Mouse (Mus musculus) lung, postnatal 10 days (tissue): Measurements from ENCODE around the gene Ctrc.
A peak's percentile ranks its signal among the peaks of the same experiment; 100 is the strongest.

Experiments
- DNase-seq: peaks from one replicate; pipeline ENCODE4 v3.0.0; 2021

The Ctrc gene

DNA sequence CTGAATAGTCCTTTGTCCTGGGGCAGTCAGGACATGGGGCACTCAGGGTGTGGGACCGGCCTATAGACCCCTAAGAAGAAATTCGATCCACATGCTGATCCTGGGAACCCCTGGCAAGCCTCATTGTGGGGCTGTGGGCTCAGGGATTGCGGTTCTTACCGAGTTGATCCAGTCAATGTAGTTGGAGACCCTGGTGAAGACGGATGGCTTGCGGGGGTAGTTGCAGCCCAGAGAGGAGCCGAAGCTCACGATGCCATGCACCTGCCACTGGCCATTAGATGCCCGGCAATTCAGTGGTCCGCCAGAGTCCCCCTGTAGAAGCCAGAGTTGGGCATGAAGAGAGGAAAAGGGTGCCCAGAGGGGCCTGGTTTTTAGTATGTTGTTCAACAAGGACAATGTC is 28.5 kb downstream of the Ctrc start:
- DNase-seq: no peak

DNA sequence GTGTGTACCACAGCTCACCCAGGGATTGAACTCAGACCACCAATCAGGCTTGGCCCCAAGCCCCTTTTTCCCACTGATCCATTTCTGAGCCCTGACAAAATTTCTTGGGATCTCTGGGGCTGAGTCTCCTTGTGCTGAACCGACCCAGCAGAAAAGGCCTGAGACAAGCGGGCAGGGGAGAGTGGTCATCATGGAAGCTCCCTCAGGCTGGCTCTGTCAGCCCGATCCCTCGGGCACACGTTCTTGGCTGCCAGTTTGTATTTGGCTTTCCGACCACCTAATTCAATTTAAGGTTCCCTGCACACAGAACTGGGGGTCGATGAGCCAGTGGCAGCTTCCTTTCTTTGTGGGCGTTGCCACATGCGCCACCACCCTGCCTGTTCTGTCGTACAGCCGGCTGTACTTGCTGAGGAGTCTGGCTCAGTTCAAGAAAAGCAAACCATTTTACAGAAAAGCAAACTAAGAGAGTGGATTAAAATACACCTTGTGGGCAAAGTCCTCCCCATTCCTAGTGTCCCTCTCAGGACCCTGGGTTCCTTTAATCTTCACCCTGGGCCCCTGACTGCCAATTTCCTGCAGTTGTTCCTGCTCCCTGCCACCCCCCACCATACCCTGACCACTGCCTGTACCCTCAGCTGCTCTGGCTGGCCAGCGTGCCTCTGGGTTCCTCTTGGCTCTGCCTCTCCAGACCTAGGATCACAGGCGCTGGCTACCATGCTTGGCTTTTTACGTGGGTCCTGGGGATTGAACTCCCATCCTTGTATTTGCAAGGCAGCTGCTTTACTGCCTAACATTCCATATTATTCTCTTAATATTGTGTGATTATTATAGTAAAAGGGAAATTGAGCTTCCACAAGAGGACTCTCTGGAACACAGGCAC is 29.1 kb downstream of the Ctrc start:
- no peak for DNase-seq

DNA sequence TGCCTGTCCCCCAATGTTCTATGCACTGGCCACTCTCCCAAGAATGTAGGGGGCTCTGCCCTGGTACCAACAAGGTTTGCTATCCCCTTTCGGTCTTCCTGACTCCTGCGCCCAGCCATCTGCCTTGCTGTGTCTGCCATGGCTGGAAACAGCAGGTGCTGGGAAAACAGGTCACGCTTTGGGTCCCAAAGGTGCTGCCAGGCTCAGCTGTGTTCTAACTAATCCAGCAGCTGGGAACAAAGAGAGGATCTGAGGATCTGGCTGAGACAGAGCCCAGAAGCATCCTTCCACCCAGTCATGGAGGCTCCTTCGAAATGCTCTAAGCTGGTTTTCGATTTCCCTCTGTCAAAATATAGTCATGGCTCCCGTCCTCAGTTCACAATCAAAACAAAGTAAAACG is 29.9 kb downstream of the Ctrc start:
- DNase-seq: no peak

DNA sequence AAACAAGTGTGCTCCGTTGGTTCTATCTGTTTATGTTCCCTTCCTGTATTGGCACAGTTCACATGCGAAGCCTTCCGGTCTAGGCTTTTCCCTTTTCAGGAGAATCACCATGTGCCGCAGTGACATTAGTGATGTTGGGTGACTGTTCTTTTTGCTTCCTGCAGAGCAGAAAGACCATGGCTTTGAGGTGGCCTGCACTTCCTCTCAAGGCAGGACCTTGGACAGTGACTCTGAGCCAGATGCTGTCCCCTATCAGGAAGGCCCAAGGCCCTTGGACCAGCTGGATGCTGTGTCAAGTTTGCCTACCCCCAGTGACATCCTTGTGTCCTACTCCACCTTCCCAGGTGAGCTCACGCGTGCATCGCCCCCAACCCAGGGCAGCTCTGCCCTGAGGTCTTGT is 34.8 kb downstream of the Ctrc start:
- DNase-seq: no peak

DNA sequence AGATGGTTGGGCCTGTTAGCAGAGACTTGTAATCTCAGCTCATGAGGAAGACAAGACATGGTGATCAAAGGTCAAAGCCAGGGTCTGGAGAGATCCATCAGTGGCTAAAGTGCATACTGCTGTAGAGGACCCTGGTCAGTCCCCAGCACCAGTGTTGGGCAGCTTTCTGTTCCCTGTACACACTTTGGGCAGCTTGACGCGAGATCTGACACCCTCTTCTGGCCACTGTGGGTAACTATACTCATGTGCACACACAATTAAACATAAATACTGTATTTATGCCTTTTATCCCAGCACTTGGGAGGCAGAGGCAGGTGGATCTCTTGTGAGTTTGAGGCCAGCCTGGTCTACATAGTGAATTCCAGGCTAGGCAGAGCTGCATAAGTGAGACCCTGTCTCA is 35.2 kb downstream of the Ctrc start:
- no peak for DNase-seq

DNA sequence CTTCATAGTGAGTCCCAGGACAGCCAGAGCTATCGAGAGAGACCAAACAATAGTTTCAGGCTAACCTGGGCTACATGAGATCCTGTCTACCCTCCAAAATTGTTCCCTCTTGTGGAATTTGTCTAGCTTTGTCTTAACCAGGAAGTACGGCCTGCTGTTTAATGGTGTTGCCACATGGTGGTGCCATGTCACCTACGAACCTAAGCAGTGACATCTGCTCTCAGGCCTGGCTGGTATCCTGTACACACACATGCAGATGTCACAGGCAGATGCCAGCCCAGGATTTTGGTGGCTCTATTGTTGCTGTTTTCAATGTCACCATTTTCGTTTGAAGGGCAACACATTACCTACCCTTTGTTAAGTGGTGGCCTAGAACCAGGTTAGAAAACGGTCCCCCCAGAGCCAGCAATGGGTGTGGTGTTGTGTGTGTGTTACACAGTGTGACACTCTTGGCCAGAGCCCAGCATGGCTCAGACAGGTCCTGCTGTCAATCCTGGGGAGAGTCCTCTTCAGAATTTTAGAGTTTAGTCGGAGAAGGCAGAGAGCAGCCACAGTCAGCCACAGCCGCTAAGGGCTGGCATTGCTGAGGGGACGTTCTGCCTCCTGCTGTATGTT is 36.2 kb downstream of the Ctrc start:
- peak; percentile 29 for DNase-seq

DNA sequence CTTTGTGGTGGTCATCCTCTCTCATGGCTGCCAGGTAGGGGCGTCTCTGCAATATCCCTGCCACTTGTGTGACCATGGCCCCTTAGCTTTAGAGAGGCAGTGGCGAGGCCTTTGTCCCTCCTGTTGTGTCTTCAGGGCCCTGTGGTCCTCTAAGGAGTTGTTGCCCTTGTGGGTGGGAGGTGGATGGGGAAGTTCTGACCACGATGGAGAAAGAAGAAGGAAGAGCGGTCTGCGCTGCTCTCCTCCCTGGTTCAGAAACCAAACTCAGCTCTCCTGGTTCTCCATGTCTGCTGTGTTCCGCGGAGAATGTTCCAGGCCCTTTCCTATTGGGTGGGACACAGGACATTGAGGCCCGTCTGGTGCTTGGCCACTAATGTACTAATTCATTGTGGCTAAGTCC is 40.3 kb downstream of the Ctrc start:
- no peak for DNase-seq

DNA sequence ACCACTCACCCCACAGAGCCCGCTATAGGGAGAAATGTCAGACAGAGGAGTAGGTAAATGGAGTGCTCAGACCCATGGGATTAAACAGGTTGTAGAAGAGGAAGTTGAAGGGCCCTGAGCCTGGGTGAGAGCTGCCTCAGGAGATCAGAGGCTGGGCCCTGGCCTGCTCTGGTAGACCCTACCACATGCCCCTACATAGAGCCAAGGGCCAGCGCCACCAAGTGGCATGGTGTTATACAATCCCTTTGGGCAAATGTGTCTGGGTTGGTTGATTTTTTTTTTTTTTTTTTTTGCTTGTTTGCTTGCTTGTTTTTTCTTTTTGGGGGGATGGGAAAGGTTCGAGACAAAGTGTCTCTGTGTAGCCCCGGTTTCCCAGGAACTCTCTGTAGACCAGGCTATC is 42.1 kb downstream of the Ctrc start:
- DNase-seq: no peak

DNA sequence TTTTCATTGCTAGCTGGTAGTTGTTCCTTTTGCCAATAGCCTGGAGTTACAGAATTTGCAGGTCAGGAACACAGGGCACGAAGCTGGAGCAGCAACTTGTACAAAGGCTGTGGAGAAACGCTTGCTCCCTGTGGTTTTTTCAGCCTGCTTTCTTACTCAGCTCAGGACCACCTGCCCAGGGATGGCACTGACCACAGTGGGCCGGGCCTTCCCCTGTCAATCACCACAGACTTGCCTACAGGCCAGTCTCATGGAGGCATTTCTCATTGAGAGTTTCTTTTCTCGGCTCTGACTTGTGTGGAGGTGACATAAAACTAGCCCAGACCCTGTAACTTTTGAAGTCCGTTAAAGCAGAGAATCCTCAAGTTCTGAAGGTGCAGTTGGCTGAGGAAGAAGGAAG is 48.6 kb downstream of the Ctrc start:
- no peak for DNase-seq

DNA sequence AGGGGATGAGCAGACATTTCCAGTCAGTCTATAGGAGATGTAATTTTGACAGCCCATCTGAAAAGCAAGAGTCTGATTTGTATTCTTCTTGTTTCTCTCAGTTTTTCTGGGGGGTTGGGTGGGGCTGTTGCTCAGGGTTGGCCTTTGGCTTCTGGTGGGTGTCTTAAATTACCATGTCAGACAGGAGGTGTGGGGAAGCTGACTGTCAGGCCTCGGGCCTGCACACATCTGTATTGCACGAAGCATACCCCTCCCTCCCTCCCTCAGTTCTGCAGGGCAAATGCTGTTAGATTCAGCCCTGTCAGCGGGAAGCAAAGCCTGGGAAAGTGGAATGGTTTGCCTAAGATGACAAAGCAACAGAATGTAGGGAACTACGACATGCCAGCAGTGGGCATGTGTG is 49.2 kb downstream of the Ctrc start:
- DNase-seq: no peak

DNA sequence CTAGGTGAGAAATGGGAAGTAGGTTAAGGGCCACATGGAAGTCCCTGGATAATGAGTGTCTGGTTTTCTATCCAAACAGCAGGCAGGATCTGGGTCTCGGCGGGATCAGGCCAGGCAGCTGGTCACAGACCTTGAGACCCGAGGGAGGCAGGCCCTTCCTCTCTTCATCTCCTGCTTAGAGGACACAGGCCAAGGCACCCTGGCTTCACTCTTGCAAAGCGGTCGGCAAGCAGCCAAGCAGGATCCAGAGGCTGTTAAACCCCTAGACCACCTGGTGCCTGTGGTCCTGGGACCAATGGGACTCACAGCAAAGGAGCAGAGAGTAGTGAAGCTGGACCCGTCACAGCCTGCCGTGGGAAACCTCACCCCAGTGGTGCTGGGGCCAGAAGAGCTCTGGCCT is 49.8 kb downstream of the Ctrc start:
- DNase-seq: no peak

DNA sequence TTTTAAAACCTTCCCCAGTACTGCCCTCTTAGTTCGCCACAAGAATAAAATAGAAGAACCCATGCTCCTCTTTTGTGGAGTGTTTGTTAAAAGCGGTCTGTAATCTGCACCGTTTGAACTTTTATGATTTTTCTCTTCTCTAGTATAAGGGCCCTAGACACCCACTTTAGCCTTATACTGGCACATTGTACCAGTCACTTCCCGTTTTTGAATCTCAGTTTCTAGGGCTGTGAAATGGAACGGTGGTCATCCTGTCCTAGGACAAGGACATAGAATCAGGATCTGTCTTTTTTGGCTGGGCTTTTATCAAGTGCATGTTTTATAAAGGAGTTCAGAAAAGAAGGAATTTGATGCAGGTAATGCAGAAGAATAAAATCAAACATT is 52.0 kb downstream of the Ctrc start:
- DNase-seq: no peak

DNA sequence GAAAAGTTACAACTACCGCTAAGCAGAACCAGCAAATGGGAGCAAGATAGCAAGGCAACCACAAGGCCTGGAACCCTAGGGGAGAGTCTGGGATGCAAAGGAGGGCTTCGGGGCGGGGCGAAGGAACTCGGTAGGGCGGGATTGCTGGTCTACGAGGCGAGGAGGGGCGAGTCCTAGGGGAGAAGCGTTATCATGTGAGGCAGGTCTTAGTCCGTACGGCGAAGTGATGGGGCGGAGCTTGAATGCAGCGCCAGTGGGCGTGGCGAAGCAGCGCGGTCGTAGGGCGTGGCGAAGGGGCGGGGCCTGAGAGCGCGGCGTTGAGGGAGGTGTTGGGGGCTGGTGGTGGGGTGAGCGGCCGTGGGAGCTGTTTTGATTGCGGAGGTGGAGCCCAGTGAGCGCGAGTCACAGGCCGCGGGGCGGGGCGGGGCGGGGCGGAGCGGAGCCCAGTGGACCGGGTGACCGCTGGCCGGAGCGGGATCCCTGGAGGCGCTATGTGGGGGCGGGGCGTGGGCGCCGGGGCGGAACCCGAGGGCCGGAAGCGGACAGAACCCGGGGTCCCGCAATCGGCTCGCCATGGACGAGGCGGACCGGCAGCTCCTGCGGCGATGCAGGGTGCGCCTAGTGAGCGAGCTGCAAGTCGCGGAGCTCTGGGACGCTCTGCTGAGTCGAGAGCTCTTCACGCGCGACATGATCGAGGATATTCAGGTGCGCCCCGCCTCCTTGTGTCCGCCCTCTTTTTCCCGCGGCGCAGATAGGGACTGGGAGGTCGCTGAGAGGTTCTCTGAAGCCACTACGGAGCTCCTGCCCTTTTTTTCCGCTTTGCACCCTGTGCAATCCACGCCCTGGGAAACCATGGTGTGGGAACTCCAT is 52.6 kb downstream of the Ctrc start, which contains the start of gene Casp9:
Casp9 (plus strand) TSS at position 331 of the 870 bp plus-strand sequence.
- peak; percentile 98 for DNase-seq

DNA sequence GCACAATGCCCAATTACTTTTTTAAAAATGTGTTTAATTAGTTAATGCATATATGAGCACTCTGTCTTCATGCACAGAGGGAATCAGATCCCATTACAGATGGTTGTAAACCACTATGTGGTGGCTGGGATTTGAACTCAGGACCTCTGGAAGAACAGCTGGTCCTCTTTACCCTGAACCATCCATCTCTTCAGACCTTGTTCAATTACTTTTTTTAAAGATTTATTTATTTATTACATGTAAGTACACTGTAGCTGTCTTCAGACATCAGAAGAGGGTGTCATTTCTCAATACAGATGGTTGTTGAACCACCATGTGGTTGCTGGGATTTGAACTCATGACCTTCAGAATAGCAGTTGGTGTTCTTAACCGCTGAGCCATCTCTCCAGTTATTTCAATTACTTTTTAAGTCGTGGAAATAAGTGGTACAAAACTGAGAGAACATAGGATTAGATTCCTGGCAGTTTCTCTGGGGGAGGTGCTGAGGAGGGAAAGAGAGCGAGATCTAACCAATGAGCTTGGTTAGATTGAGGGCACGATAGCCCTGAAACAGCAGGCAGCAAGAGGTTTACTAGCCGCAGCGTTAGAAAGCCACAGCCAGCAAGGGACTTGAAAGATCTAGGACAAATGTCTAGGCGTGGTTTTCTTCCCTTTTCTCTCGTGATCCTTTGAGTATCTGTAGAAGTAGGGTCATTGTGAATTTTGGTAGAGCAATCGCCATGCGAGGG is 53.4 kb downstream of the Ctrc start:
- no peak for DNase-seq

DNA sequence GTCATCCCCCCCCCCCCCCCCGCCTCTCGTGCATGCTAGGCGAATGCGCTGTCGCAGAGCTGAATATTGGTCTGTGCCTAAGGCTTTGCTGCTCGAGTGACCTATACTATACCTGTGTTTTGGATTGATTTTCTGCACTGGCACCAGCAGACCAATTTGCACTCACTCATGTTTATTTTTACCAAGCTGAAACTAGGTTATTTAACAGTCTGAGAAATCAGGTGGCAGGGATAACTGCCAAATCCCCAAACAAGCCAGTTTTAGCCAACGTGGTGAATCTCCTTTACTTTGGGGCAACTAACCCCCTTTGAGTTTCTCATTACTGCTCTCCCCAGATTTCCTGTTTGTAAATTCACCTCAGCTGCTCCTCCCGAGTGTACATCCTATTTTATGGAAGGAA is 54.2 kb downstream of the Ctrc start:
- DNase-seq: no peak

DNA sequence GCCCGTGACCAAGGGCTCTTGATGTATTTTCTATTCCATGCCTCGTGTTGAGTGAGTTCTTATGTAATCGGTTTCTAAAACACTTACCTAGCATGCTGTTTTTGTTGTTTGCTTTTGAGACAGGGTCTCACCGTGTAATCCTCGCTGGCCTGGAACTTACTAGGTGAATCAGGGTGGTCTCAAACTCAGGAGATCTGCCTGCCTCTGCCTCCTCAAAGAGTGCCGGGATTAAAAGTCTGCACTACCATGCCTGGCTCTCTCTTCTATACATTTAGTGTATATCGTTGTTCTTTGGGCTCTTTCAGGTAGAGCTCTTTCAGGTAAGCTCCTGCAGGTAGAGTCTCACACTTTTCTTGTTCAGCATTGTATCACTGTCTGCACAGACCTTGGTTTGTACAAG is 54.7 kb downstream of the Ctrc start:
- DNase-seq: no peak

DNA sequence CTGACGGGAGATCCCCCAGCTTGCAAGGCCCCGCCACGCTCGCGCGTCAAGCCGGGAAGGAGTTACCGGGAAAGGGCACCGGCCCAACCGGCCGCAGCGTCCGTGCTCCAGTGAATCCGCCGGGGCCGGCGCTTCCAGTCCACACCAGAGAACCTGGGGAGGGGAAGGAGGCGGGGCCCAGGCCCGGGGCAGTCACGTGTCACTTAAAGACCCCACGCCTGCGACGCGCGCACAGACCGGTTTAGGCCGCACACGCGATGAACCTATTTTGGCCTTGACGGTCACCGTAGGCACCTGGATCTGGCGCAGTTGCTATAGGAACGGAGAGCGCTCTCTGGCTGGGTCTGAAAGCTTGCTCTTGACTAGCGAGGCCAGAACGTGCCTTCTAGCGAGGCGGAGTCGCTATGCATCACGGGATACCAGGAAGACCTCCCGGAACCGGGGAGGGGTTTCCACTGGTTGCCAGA is 55.6 kb downstream of the Ctrc start, which contains the start of gene Dnajc16:
Dnajc16 (minus strand) TSS at position 408 of the 467 bp plus-strand sequence.
- peak; percentile 98 for DNase-seq

DNA sequence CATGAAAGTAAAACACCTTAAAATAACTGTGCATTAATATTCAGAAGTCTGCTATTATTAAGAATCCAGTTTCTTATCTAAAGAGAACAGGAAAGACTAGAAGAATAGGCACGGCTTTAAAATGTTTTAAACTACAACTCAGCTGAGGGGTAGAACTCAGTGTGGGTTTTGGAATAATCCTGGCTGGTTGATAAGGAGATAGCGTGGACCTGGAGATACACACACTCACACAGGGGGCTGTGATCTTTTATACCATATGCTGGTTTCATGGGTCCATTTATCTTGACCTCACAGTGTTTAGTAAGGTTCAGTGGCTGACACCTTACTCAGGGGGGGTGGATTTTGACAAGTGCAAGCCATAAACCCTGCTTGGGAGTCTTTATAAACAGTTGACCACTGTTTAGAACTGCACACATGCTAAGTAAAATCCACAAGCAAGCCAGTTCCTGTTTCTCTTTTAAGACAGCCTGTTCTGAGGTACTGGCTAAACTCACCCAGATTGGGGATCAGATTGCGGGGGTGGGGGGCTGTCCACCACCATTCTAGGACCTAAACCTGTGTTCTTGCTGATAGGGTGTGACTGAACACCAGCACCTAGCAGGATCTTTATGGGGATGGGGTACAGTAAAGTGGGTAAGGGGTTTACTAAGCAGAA is 56.5 kb downstream of the Ctrc start:
- no peak for DNase-seq

DNA sequence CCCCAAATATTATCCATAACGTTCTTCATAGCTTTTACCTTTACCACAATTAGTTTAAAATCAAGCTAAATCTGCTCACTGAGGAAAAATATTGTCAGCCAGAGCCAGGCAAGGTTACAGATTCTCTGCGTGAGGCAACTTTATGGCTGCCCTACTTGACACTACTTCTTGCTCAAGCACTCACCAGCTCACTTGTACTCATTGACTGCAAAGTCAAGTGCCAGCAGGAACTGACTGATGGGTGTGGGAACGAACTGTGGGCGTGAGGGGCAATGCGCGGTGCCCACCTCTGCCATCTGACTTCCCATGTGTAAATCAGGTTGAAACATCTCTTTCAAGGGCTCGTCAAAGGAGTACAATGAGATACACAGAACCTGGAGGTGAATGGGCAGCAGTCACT is 58.7 kb downstream of the Ctrc start:
- DNase-seq: peak; percentile 36

DNA sequence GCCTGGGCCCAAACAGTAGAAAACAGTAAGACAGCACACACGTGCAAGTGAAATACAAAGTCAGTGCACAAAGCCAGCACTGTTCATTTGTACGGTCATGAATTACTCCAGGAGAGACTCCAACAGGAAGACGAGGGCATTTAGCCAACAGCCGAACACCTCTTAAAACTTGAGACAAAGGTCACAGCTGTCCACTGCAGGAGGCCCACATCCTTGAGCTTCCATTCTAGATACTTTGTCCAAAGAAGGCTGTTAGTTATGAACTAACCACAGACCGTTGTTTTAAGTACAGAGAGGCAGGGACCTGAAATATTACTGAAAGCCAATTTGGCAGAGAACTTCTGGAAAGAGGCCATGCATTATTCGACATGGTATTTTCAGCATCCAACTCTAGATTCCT is 59.1 kb downstream of the Ctrc start:
- DNase-seq: no peak

DNA sequence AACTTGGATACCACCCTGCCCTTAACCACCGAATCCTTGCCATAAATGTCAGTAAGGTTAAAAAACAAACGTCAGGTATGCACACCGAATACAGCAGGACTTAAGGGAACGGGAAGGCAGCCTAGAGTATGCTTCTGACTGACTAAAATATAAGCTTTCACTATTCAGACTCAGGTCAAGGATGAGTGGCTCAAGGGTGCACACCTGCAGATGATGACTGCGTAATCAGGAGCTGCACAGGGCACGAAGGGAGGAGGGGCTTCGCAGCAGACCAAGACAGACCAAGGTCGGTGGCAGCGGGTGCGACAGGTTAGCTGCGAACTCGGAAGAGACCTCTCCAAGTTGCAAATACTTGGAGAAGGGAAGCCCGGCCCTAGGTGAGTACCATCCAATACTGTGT is 60.0 kb downstream of the Ctrc start:
- DNase-seq: no peak

DNA sequence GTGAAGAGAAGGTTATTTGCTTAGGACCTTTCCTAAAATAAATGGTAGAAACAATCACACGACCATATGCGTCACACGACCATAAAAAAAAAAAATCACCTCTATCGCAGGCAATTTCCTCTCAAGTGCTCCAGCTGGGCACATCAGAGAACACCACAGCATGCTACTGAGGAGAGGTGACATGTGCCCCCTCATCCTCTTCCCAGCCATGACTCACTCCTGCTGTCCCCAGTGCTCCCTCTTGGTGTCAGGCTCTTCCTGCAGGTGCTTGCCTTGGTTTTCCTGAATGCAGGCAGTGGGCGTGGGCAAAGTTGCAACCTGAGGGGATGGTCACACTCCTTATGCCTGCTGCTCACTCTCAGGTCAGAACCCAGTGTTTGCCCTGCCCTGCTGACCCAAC is 61.3 kb downstream of the Ctrc start:
- DNase-seq: no peak
